Mouse (Mus musculus) lung, embryonic 14.5 days (tissue): ENCODE measurements at regions not wholly inside any gene's neighbourhood (a gene's known extent, or its start where the extent isn't known, plus 50 kb on each side); places are given as distances from the start of the nearest gene placed in this dataset.

Source experiments
- ATAC-seq: fragments of 200-750 bp; cut with Nextera tagmentation; 2 replicates; pipeline ENCODE4 v1.8.0; 2017; ENCODE audit warnings: mild to moderate bottlenecking, moderate TSS enrichment, moderate library complexity; ENCODE audit not compliant: insufficient read depth
- DNase-seq: peaks from one replicate; pipeline ENCODE4 v3.0.0-alpha.2; 2015
- H3K27ac ChIP-seq: fragments of 300-500 bp; sonication (generic); 2 replicates; pipeline ENCODE4 v1.5.1; 2014; ENCODE audit warnings: low read depth, mild to moderate bottlenecking, moderate library complexity
- H3K27me3 ChIP-seq: fragments of 300-500 bp; sonication (generic); 2 replicates; pipeline ENCODE4 v1.6.1; 2014; ENCODE audit warnings: low read length, control low read depth; ENCODE audit not compliant: insufficient read depth
- H3K36me3 ChIP-seq: fragments of 300-500 bp; sonication (generic); 2 replicates; pipeline ENCODE4 v1.6.1; 2014; ENCODE audit warnings: control low read depth; ENCODE audit not compliant: insufficient read depth
- H3K4me1 ChIP-seq: fragments of 300-500 bp; sonication (generic); 2 replicates; pipeline ENCODE4 v1.6.1; 2014; ENCODE audit warnings: antibody characterized with exemption, control low read depth; ENCODE audit not compliant: insufficient read depth
- H3K4me2 ChIP-seq: fragments of 300-500 bp; sonication (generic); 2 replicates; pipeline ENCODE4 v1.6.1; 2014; ENCODE audit warnings: mild to moderate bottlenecking
- H3K4me3 ChIP-seq: fragments of 300-500 bp; sonication (generic); 2 replicates; pipeline ENCODE4 v1.5.1; 2014; ENCODE audit warnings: low read depth, low read length
- H3K9ac ChIP-seq: fragments of 300-500 bp; sonication (generic); 2 replicates; pipeline ENCODE4 v1.6.1; 2014
- H3K9me3 ChIP-seq: fragments of 300-500 bp; sonication (generic); 2 replicates; pipeline ENCODE4 v1.6.1; 2016; ENCODE audit warnings: low read depth, low read length, control low read depth
- CTCF ChIP-seq: IDR thresholded peaks from 2 replicates; pipeline ENCODE4 v1.5.1; 2016; ENCODE audit warnings: antibody characterized with exemption, low read depth
- WGBS: fragments of 180-500 bp; shearing (Covaris S2); extraction: QIAGEN DNeasy Blood & Tissue Kit; methylation state at CpG from one replicate; pipeline ENCODE4 v1.1.7; 2014; 5-methylcytosine and 5-hydroxymethylcytosine counted together

DNA sequence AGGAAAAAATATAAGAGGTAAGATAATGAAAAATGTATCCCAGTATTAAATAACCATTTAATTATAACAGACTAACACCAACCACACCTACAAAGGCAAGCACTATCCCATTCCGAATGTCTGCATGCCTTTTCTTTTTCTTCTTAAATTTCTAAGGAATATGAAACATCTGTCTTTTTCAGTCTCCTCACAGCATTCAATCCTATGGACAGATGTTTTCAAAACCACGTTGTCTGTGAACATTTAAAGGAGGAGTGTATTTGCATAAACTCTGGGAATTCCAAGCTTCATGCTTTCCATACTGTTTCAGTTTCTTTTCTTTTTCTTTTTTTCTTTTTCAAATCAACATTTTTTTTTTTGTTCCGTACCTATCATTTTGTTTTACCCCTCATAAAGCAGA, 1221.2 kb downstream of the Efnb2 start:
- 41% methylated on average over 3 of the region's 3 CpGs for WGBS
- Histone ChIP-seq H3K27me3 (no peaks in the 10 kb centered on the region), H3K4me1 (no peaks in the 10 kb centered on the region), H3K27ac (no peak overlapping the region), H3K4me3 (no peak overlapping the region), H3K36me3 (no peaks in the 10 kb centered on the region), H3K9ac (no peak overlapping the region), H3K4me2 (no peak overlapping the region; the same call in 1 of the 2 replicates), H3K9me3 (no peaks in the 10 kb centered on the region)
- DNase-seq (no peak), ATAC-seq (no peak)
- TF ChIP-seq CTCF = no peak

DNA sequence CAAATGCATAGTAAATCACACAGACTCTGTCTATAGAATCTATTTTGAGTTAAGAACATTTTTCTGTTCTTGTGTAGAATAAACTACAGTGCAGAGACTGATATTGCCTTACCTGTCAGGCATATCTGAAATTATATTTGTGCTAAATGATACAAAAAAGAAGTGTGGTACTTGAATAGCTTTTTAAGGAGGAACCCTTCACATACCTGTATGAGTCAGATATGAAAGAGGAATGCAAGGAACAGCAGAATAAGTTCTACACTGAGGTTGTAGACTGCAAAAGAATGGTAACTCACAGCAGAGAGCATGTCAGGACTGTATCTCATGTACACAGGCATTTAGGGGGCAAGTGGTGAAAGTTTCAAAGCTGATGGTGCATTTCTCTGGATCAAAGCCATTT, 1230.6 kb downstream of the Efnb2 start:
- H3K9ac ChIP-seq = no peak overlapping the region
- no peaks in the 10 kb centered on the region for H3K36me3 ChIP-seq
- H3K4me2 ChIP-seq = no peak overlapping the region
- no peak for TF ChIP-seq CTCF
- no peak overlapping the region for H3K27ac ChIP-seq
- ATAC-seq = no peak
- no peaks in the 10 kb centered on the region for H3K4me1 ChIP-seq
- H3K4me3 ChIP-seq = no peak overlapping the region
- H3K27me3 ChIP-seq = no peaks in the 10 kb centered on the region
- no peaks in the 10 kb centered on the region for H3K9me3 ChIP-seq
- no peak for DNase-seq

DNA sequence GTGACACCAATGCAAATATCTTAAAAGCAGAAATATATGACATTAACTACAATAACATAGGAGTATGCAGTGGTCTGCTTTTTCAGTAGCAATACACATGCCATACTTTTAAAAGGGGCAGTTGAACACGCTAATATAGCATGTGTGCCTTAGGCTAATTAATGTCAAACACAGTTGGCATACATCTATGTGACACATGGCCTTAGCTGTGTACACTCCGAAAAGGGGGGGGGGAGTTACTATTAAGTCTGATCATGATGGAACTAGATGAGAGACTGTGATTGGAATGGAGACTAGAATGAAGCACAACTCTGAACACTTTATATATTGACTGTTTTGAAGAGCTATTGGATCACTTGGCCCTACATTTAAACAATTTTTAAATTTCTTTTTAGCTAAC, 1262.9 kb downstream of the Efnb2 start:
- ATAC-seq (no peak), DNase-seq (no peak)
- no peaks in the 10 kb centered on the region for H3K36me3 ChIP-seq
- H3K4me2 ChIP-seq = no peak overlapping the region
- no peak overlapping the region for H3K27ac ChIP-seq
- no peak for TF ChIP-seq CTCF
- H3K4me3 ChIP-seq = no peak overlapping the region
- no peaks in the 10 kb centered on the region for H3K27me3 ChIP-seq
- 69% methylated on average over 2 of the region's 2 CpGs for WGBS
- H3K4me1 ChIP-seq = no peaks in the 10 kb centered on the region
- no peak overlapping the region for H3K9ac ChIP-seq
- H3K9me3 ChIP-seq = no peaks in the 10 kb centered on the region

DNA sequence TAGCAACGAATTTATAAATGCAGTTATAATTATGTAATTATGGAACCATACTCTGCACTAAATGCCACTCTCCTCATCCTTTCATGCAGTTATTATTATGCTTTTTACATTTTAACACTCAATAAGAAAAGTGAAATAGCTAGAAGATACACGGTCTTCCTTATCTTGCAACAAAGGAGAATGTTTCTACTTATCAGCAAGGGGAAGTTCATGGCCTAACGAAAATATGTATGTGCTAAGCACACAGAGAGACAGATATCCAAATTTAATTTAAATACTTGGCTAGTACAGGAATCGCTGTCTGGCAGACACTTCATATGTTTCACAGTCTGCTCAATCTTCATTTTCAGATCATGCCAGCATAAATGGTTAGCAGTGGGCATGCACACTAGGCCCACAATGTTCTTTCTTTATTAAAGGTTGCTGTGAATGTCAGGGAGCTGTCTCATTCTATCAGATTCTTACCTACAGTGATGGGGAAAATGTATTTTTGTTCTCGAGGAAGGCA, 1263.6 kb downstream of the Efnb2 start:
- no peak overlapping the region for H3K4me3 ChIP-seq
- no peak overlapping the region for H3K27ac ChIP-seq
- DNase-seq (peak; percentile 2), ATAC-seq (no peak)
- H3K27me3 ChIP-seq = no peaks in the 10 kb centered on the region
- no peak overlapping the region for H3K9ac ChIP-seq
- H3K4me2 ChIP-seq = no peak overlapping the region
- no peaks in the 10 kb centered on the region for H3K9me3 ChIP-seq
- no peak for TF ChIP-seq CTCF
- H3K4me1 ChIP-seq = no peaks in the 10 kb centered on the region
- no peaks in the 10 kb centered on the region for H3K36me3 ChIP-seq
- WGBS = 34% methylated on average over 5 of the region's 5 CpGs
